Mouse (Mus musculus): Measurements from ENCODE around the gene Aff1. TPM values are rescaled to one million over a fixed set of nuclear protein-coding genes. Genes with fewer than 3 reads are reported as not detected.

Gene Aff1
- total and polyA plus RNA-seq, 2 experiments from 2014 or later, result 1.6 to 6.4 TPM

DNA sequence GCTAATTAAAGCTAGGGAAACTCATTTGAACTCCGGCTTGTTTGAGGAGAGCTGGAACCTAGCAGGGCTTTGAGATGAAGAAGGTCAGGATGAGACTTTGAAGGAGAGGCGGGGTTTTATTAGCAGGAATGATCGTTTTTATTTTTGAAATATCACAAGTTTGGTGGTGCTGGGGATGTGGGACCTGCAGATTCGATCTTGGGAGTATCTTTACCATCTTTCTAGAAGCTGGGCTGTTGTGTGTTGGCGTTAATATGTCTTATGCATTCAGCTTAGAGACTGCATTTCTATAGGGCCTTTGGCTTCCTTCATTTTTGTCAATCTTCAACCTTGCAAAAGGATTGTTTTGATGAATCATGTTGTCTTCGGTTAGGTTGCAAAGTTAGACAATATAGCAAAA is 1.9 kb downstream of the Aff1 start:
- DNase-seq (ENCODE audit: low spot score), result no peak
- no peak overlapping the region for H3K9ac ChIP-seq (replicated peaks; ENCODE audit: low read length, poor library complexity, severe bottlenecking)
- H3K4me2 ChIP-seq (ENCODE audit: low read depth, low read length, poor library complexity, severe bottlenecking), result no peak overlapping the region
- H3K36me3 ChIP-seq (ENCODE audit: insufficient read depth, low read length), result no peaks in the 10 kb centered on the region
- TF ChIP-seq CTCF (IDR thresholded peaks at IDR 0.05), result no peak
- no peak for ATAC-seq (ENCODE audit: low FRiP score)
- H3K27ac ChIP-seq (ENCODE audit: low read depth, low read length), result no peak overlapping the region
- H3K4me1 ChIP-seq (ENCODE audit: insufficient read depth, low read length), result 0 out of 2 replicates have a peak, but pooled peaks cover 3% of the 10 kb centered on the region
- whole genome bisulfite sequencing, result 48% methylated on average over 6 of the region's 6 CpGs
- no peak overlapping the region for H3K4me3 ChIP-seq (ENCODE audit: low read depth, low read length)
- peaks cover 5% of the 10 kb centered on the region; the same call in 1 of the 2 replicates for H3K27me3 ChIP-seq (ENCODE audit: insufficient read depth, low read length)
- H3K9me3 ChIP-seq (ENCODE audit: low read length), result no peaks in the 10 kb centered on the region

DNA sequence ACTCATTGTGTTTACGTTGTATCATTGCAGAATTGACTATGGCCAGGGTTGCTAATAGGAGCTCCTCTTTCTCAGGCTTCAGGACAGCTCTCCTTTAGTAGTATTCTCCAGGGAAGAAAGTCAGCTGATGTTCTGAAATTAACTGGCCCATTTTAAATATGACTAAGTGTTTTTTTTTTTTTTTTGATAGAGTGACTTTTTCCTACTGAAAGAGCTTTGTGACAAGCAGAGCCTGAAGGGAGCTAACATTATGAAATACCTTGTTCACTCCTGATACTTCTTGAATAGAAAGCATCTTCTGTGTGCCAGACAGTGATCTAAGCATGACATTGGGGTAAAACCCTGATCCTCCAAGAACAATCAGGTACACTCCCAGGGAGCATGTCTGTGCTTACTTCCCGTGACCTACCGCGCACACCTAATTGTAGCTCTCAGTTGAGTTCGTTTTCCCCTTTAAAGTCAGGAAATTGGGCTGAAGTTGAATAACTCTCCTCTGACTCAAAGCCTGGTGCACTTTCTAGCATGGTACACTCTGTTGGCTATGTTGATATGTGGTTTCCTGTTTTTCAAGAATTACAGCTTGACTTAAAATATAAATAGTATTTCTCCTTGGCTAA is 5.8 kb downstream of the Aff1 start:
- Histone ChIP-seq H3K4me2 (ENCODE audit: low read depth, low read length, poor library complexity, severe bottlenecking) (no peak overlapping the region), H3K36me3 (ENCODE audit: insufficient read depth, low read length) (no peaks in the 10 kb centered on the region), H3K9ac (replicated peaks; ENCODE audit: low read length, poor library complexity, severe bottlenecking) (no peak overlapping the region), H3K9me3 (ENCODE audit: low read length) (no peaks in the 10 kb centered on the region), H3K4me3 (ENCODE audit: low read depth, low read length) (no peak overlapping the region), H3K4me1 (ENCODE audit: insufficient read depth, low read length) (0 out of 2 replicates have a peak, but pooled peaks cover 3% of the 10 kb centered on the region), H3K27ac (ENCODE audit: low read depth, low read length) (no peak overlapping the region), H3K27me3 (ENCODE audit: insufficient read depth, low read length) (no peaks in the 10 kb centered on the region)
- TF ChIP-seq CTCF (IDR thresholded peaks at IDR 0.05), result no peak
- ATAC-seq (ENCODE audit: low FRiP score) (no peak), DNase-seq (ENCODE audit: low spot score) (no peak)
- WGBS, result 74% methylated on average over 5 of the region's 5 CpGs

DNA sequence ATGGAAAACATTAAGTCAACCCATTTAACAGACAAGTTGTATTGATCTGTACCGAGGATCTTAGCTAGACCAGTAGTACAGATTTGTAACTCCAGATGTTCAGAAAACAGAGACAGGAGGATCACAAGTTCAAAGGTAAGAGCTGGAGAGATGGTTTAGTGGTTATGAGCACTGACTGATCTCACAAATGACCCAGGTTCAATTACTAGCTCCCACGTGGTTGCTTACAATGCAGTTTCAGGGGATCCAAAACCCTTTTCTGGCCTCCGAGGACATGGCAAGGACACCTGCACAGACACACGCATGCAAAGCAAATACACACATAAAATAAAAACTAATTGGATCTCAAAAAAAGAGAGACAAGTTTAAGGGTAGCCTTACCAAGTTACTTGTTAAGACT is 6.4 kb downstream of the Aff1 start:
- ATAC-seq (ENCODE audit: low FRiP score), result no peak
- no peak overlapping the region for H3K27ac ChIP-seq (ENCODE audit: low read depth, low read length)
- H3K36me3 ChIP-seq (ENCODE audit: insufficient read depth, low read length), result no peaks in the 10 kb centered on the region

GRCm38 (mm10) chr5:103699537-103699936 is 7.4 kb downstream of the Aff1 start:
- Histone ChIP-seq H3K36me3 (ENCODE audit: insufficient read depth, low read length) (no peaks in the 10 kb centered on the region), H3K4me1 (ENCODE audit: insufficient read depth, low read length) (0 out of 2 replicates have a peak, but pooled peaks cover 3% of the 10 kb centered on the region), H3K4me3 (ENCODE audit: low read depth, low read length) (no peak overlapping the region), H3K27ac (ENCODE audit: low read depth, low read length) (no peak overlapping the region), H3K4me2 (ENCODE audit: low read depth, low read length, poor library complexity, severe bottlenecking) (no peak overlapping the region), H3K9me3 (ENCODE audit: low read length) (no peaks in the 10 kb centered on the region), H3K9ac (replicated peaks; ENCODE audit: low read length, poor library complexity, severe bottlenecking) (no peak overlapping the region), H3K27me3 (ENCODE audit: insufficient read depth, low read length) (no peaks in the 10 kb centered on the region)
- TF ChIP-seq CTCF (IDR thresholded peaks at IDR 0.05), result no peak
- WGBS, result 43% methylated on average over 4 of the region's 4 CpGs
- DNase-seq (ENCODE audit: low spot score) (no peak), ATAC-seq (ENCODE audit: low FRiP score) (no peak)

More for the DNA sequence above, 6.4 kb downstream of the Aff1 start:
- Histone ChIP-seq H3K4me3 (ENCODE audit: low read depth, low read length) (no peak overlapping the region), H3K4me2 (ENCODE audit: low read depth, low read length, poor library complexity, severe bottlenecking) (no peak overlapping the region), H3K4me1 (ENCODE audit: insufficient read depth, low read length) (0 out of 2 replicates have a peak, but pooled peaks cover 3% of the 10 kb centered on the region), H3K9ac (replicated peaks; ENCODE audit: low read length, poor library complexity, severe bottlenecking) (no peak overlapping the region), H3K27me3 (ENCODE audit: insufficient read depth, low read length) (no peaks in the 10 kb centered on the region), H3K9me3 (ENCODE audit: low read length) (no peaks in the 10 kb centered on the region)
- 84% methylated on average over 4 of the region's 4 CpGs for WGBS
- no peak for DNase-seq (ENCODE audit: low spot score)
- no peak for TF ChIP-seq CTCF (IDR thresholded peaks at IDR 0.05)

DNA sequence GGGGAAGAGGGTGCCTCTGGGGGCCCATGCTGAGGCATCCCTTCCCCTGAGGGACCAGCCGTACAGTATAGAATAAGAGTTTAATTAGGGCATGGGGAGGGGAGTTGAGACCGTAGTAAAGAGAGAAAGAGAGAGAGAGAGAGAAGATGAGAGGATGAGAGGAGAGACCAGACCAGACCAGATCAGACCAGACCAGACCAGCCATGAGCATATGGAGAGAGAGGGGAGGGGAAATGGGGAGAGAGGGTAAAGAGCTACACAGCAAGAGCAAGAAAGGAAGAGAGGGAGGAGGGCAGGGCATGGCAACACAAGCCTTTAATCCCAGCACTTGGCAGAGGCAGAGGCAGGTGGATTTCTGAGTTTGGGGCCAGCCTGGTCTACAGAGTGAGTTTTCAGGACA is 8.5 kb downstream of the Aff1 start:
- WGBS, result 83% methylated on average over 2 of the region's 2 CpGs
- ATAC-seq (ENCODE audit: low FRiP score) (no peak), DNase-seq (ENCODE audit: low spot score) (no peak)
- no peak overlapping the region for H3K27ac ChIP-seq (ENCODE audit: low read depth, low read length)
- H3K4me1 ChIP-seq (ENCODE audit: insufficient read depth, low read length), result 0 out of 2 replicates have a peak, but pooled peaks cover 3% of the 10 kb centered on the region
- no peaks in the 10 kb centered on the region for H3K27me3 ChIP-seq (ENCODE audit: insufficient read depth, low read length)
- TF ChIP-seq CTCF (IDR thresholded peaks at IDR 0.05), result no peak
- no peak overlapping the region for H3K4me2 ChIP-seq (ENCODE audit: low read depth, low read length, poor library complexity, severe bottlenecking)
- H3K4me3 ChIP-seq (ENCODE audit: low read depth, low read length), result no peak overlapping the region
- no peaks in the 10 kb centered on the region for H3K9me3 ChIP-seq (ENCODE audit: low read length)
- H3K9ac ChIP-seq (replicated peaks; ENCODE audit: low read length, poor library complexity, severe bottlenecking), result no peak overlapping the region
- no peaks in the 10 kb centered on the region for H3K36me3 ChIP-seq (ENCODE audit: insufficient read depth, low read length)

GRCm38 (mm10) chr5:103701466-103701865 is 9.3 kb downstream of the Aff1 start:
- ATAC-seq (ENCODE audit: low FRiP score) (no peak), DNase-seq (ENCODE audit: low spot score) (no peak)
- no peaks in the 10 kb centered on the region for H3K9me3 ChIP-seq (ENCODE audit: low read length)
- H3K4me1 ChIP-seq (ENCODE audit: insufficient read depth, low read length), result 0 out of 2 replicates have a peak, but pooled peaks cover 3% of the 10 kb centered on the region
- H3K27me3 ChIP-seq (ENCODE audit: insufficient read depth, low read length), result no peaks in the 10 kb centered on the region
- H3K4me3 ChIP-seq (ENCODE audit: low read depth, low read length), result no peak overlapping the region
- TF ChIP-seq CTCF (IDR thresholded peaks at IDR 0.05), result peak; percentile 32; the same call in 1 of the 2 replicates
- WGBS, result 77% methylated on average over 3 of the region's 3 CpGs
- H3K9ac ChIP-seq (replicated peaks; ENCODE audit: low read length, poor library complexity, severe bottlenecking), result no peak overlapping the region
- H3K36me3 ChIP-seq (ENCODE audit: insufficient read depth, low read length), result no peaks in the 10 kb centered on the region
- no peak overlapping the region for H3K27ac ChIP-seq (ENCODE audit: low read depth, low read length)
- H3K4me2 ChIP-seq (ENCODE audit: low read depth, low read length, poor library complexity, severe bottlenecking), result no peak overlapping the region
